Mouse (Mus musculus) cerebellum, postnatal 36 days (tissue): ENCODE measurements around the gene Zfp93.
"Not testable (repeated sequence)": the region's sequence is repeated elsewhere in the genome, so short reads cannot be mapped to it uniquely, and the experiment has no call there.

Experiments
- DNase-seq, 2 experiments: peaks; one replicate each; pipeline ENCODE4 v3.0.0; 2021 to 2022; ENCODE audit warnings: mixed read lengths in 2 of 2

Gene Zfp93

DNA sequence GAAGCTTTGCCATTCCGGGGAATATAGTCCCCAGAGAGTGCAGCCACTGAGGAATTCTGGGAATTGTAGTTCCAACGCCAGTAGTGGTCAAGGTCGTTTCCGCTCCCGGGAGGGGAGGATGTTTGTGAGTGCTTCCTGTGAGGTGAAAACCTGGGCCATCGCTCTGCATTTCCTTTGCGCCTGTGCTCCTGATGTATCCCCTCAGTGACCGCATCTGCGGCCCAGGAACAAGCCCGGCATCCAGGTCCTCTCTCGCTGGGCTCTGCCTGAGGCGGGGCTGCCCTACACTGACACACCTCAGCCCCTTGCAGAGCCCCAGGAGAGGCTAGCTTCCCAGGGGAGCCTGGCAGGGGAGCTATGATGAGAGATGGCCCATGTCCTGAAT, at the start of gene Zfp93:
Gene Zfp93, plus strand, starts transcription at position 133 of the 385 bp plus-strand sequence.
- peak; percentile 80 to 83 for DNase-seq

DNA sequence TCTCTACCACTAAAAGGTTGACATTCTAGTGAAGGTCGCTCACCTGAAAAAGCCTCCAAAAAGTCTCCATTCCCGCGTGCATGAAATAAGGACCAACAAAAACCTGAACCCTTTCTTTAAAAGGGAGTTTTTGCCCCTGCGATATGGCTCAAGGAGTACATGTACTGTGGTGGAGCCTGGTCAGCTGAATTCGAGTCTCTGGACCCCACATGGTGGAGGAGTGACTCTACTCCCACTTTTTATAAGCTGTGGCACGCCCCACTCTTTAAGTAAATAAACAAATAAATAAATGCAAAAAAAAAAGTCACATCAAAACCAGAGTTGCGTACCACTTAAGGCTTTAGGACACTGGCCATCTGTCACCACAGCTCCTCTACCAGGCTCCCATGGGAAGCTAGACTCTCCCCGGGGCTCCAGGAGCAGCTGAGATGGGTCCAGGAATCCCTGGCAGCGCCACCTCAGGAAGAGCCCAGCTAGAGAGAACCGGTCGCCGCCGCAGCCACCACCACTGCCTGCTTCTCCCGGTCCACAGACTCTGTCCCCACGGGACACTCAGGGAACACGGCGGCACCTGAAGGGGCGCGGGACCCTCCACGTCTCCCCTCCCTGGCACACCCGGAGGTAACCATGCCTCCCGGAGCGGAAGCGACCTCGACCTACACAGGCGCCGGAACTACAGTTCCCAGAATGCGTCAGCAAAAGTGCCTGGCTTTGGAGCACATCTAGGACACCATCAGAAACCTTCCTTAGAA, 33.0 kb upstream of the Zfp93 start, which contains the start of gene Zfp109:
Gene Zfp109, minus strand, starts transcription at position 521 of the 752 bp plus-strand sequence.
- DNase-seq: peak; percentile 68 to 69

DNA sequence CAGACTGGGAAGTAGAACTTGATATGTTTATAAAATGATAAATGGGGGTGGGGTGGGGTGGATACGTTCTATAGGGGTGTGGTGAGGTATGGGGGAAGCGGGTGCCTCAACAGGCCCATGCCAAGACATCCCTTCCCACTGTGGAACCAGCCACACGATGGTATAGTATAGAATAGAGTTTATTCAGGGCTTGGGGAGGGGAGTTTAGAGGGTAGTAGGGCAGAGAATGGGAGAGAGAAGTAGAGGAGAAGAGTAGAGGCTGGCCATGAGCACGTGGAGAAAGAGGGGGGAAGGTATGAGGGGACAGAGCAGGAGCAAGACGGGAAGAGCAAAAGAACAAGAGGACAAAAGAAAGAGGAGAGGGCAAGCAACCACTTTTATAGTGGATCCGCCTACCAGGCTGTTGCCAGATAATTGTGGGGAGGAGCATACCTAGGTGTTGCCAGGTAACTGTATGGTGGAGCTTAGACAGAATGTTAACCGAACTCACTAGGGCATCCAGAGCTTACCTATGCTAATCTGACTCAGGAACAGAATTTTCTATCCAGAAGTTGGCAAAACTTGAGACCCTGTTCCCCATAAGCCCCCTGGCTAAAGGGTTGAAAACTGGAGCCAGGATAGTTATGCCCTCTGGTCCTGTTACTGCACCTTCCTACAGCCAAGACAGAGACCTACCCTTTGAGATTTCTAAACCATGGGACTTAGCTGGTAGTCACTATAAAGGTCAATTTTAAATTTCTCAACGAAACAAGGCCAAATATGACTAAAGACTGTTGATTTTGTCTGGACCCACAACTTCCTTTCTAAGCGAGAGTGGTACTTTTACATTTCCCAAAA, 16.2 kb upstream of the Zfp93 start:
- DNase-seq: peak in 1 of 2 experiments; percentile 10

DNA sequence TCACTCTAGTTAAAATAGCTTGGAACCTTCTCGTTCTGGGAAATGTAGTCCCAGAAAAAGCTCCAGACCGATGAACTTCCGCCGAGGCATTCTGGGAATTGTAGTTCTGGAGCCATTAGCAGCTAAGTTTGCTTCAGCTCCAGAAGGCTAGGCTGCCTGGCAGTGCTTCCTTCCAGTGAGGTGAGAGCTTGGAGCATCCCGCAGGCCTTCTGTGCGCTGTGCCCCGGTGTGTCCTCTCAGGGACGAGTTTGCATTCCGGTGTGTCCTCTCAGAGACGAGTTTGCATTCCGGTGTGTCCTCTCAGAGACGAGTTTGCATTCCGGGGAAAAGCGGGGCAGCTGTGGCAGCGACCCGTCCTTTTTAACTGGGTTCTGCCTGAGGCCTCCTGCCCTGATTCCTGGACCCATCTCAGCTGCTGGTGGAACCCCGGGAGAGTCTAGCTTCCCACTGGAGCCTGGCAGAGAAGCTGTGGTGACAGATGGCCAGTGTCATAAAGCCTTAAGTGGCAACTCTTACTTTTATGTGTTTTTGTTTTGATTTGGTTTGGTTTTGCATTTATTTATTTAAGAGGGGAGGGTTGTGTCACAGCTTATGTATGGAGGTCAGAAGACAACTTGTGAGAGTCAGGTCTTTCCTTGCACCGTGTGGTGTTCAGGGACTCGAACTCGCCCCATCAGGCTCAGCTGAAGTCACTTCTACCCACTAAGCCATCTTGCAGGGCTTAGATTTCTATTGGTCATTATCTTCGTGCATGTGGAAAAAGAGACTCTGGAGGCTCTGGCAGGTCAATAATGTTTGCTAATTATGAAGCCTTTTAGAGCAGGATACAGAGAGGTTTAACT, 15.4 kb upstream of the Zfp93 start, which contains the start of gene Zfp108:
Gene Zfp108, plus strand, starts transcription at position 162 of the 842 bp plus-strand sequence.
- peak; percentile 85 to 88 for DNase-seq

DNA sequence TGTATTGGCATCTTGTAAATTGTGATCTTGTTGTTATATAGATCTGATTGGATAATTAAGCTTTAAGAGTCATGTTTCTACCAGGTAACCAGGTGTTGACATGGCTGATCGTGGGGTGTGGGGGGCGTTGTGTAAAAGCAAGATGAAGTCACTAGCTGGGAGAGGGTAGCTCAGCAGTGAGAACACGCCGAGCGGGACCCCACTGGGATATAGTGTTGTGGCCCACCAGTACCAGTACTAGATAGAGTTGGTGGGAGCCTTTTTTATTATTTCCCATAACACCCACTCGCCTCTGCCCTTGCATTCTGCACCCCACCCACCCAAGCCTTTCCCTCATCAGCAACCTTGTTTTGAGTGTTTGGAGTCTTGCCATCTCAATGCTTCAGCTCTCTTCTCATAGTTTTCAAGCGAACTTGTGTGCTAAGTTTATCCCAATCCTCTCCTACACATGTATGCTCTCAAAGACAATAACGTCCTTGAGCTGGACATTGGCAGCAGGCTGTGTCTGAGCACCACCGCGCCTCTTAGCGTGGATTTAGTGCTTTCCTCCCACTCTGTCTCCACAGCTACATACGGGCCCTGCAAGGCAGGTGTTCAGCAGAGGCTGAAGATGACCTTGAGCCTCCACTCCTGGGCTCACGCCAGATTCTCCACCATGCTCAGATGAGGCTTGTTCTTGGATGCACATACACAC, 10.8 kb upstream of the Zfp93 start:
- no peak for DNase-seq

DNA sequence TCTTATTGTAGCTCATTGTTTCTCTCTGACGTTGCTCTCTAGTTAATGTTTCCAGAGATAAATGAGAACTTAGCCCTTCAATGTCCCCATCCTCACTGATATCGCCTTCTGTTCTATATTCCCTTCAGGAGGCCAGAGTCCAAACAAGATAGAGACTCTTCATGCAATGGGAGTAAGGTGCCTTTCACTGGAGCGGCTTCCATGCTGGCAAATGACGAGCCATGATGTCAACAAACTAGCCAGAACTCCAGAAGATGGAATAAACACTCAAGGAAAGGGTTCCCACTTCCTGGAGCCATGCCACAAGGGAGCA, 10.3 kb upstream of the Zfp93 start:
- no peak for DNase-seq

DNA sequence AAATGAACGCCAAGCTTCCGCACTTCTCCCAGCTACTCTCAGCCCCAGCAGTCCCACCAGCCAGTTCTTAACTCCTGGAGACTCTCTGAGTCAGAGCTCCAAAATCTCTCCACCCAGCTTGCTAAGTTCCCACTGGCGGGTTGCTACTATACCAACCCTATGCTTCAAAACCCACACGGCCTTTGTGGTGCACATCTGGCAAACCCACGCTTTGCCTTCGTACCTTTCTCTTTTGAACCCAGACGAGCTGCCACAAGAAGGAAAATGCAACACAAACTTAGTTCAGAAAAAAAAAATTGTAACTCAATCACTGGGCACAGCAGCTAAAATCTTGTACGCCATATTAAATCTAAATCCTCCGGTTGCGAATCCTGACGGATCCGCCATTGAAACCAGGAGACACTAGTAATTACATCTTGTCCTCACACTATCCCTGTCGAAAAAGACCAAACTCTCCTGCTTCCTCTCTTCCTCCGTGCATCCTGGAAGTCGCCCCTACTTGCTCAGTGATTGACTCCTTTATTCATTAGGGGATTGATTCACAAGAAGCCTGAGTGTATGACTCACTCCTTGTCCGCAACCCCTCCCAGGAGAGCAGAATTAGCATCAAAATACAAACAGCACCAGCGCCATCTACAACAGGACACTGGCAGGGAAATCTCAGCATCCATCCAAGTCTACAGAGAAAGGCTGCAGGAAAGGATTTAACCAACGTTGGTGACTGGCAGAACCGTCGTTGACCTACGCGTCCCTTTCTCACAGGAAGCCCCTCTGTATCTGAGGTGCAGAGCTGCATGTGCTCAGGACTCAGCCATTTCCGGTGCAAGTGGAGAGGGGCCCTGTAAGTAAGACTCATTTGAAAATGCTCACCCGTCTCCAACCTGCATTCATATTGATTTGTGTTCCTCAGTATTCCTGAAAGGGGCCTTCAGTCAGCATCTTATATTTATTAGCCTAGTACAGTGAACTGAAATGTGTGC, 1.8 kb upstream of the Zfp93 start:
- no peak for DNase-seq

DNA sequence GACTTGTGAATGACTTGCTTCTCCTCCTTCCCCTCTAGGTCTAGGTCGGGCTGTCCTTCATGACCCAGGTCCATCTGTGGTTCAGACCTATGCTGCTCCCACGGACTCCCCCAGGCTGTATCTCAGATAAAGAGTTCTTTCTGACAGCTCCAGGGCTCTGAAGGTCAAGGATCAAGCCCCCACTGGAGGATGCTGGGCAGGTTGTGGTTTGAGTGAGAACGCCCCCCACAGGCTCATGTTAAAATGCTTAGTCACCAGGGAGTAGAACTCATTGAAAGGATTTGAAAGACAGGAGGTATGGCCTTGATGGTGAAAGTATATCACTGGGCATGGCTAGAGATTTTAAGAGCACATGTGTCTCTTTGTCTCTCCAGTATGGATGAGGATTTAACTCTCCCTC, 964 bp upstream of the Zfp93 start:
- no peak for DNase-seq

DNA sequence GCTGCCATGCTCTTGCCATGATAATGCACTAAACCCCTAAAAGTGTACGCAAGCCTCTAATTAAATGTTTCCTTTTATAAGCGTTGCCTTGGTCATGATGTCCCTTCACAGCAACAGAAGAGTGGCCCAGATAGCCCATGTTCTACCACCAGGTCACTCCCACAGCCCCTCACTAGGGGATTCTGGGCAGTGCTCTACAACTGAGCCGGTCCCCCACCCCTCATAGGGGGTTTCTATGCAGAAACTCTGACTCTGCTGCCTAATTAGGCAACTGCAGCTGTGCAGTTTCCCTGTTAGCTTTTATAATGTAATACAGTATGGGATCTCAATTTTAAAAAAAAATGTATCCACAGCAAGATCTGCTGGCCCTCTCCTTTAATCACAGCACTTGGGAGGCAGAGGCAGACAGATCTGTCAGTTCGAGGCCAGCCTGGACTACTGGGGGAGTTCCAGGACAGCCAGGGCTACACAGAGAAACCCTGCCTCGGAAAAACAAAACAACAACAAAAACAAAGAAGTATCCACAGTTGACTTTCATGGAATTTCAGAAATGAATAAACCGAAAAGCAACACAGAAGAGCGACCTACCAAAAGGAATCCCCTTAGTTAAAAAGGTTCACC, 443 bp upstream of the Zfp93 start:
- no peak for DNase-seq

DNA sequence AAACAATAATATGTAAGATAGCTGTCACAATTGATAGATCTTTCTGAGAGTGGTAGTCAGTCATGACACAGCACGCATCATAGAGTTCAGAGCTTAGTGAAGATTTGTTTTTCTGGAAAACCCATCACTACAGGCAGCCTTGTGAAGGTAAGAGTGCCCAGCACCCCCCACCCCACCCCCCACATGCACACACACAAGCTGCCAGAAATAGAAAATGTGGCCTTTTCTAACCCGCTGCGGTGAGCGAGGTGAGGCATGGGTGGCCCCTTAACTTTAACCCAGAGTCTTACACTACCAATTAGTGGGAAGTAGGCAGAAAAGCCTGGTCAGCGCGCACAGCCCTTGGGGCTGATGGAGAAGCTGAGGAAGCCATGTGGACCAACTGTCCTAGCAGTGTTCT, 971 bp downstream of the Zfp93 start:
- DNase-seq: no peak

DNA sequence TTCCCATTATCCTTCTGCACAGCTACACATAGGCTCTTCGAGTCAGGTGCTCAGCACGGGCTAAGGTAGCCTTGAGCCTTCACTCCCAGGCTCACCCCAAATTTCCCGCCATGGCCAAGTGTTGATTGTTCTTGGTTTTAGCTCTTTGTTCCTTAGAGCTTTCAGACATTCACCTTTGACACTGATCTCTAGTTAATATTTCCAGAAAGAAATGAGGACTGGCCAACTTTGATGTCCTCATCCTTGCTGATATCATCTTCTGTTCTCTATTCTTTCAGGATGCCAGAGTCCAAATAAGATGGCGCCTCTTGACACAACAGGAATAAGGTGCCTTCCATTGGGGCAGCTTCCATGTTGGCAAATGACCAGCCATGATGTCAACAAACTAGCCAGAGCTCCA, 4.2 kb downstream of the Zfp93 start:
- DNase-seq: no peak

DNA sequence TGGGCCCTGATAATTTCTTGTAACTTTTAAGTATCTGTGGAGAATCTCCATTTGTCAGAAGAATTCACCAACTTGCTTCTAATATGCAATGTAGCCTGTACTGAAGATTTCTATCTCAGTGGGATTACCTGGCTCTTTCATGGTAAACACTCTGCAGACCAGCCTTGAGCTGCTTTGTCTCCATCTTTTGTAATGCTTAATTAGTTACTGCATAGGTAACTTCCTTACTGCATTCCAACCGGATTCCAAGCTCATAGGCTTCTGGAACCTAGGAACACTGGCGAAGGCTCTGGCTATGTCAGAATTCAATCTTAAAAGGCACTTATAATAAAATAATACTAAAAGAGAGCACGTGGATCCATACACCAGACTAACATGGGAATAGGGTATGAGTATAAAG, 8.6 kb downstream of the Zfp93 start:
- not testable (repeated sequence) for DNase-seq

DNA sequence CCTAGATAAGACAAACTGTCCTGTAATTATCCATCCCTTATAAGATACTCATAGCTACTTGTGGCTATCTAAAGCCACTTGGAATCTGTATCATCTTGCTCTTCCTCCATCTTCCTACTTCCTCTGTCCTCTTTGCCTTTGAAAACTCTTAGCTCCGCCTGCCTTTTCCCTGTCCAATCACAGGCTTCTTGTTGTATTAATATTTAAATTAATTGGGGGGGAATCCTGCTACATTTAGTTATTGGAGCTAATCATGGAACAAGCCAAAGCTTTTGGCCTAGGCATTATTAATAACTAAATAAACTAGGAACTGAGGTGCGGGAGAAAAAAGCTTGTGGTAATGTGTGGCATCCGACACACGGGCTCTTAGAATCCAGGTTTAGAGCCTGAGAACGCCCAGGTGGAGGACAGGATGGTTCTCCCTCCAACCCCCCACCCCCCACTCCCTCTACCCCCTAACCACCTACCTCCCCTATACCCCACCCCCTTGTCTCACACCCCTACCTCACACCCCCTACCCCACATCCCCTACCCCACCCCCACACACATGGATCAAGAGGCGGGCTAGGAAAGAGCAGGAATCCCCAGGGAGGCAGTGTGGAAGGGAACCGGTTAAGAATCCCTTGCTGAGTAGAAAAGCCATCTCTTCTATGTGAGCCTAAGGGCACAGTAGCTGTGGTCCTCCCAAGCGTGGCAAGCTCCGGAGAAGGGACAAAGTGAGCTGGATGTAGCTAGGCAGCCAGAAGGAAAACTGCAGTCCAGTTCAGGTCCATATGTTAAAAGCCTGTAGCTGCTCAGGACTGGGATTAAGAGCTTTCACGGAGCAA, 10.0 kb downstream of the Zfp93 start:
- no peak for DNase-seq

DNA sequence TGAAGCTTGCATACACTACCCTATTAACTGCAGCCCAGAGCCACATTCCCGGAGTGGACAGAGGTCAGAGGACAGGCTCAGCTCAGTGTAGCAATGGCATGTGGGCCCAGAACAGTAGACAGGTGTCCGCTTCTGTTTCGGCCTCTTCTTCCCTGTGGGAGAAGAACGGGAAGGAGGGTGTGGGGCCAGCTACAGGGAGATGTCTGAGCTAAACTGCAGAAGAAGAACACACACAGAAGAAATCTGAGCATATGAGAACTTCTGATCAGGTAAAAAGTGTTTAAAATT, 10.6 kb downstream of the Zfp93 start:
- DNase-seq: no peak

DNA sequence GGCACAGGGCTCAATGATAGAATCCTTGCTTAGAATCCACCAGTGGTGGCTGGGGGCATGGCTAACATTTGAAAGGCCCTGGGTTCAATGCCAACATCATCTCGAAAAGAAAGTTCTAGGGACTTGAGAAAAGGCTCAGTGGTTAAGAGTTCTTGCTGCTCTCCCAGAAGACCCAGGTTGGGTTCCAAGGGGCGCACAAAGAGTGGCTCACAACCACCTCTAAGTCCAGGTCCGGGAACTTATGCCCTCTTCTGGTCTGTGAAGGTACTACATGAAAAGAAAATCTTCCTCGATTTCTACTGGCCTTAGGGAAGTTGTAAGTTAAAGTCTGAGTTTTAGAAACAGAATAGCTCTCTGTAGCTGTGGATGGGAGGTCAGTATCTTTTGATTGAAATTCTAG, 15.9 kb downstream of the Zfp93 start:
- no peak for DNase-seq

DNA sequence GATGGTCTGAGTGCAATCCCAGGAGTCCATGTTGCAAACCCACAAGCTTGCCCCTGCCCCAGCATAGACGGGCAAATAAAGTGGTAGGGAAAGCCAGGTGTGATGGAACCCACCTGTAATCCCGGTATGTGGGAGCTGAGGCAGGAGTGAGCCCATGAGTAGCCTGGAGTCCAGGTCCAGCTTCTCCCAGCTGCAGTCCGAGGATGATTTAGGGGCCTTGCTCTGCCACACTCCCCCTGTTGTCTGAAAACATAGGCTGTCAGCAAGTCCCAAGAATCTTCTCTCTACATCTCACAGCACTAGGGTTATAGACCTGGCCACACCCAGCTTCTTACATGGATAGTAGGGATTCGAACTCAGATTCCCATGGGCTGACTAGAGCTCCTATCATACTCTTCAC, 16.7 kb downstream of the Zfp93 start:
- no peak for DNase-seq

DNA sequence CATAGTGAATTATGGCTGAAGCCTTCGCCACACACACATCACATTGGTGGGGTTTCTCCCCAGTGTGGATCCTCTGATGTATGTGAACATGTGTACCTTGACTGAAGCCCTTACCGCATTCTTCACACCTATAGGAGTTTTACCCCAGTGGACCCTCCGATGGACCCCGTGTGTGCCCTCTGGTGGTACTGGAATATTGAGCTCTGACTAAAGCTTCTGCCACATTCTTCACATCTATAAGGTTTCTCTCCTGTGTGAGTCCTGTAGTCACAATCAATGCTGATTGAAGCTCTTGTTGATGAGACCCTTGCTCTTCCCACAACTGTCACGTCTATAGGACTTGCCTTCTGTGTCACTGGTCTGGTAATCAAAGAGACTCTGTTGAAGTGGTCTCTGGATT, 17.4 kb downstream of the Zfp93 start:
- DNase-seq: no peak

DNA sequence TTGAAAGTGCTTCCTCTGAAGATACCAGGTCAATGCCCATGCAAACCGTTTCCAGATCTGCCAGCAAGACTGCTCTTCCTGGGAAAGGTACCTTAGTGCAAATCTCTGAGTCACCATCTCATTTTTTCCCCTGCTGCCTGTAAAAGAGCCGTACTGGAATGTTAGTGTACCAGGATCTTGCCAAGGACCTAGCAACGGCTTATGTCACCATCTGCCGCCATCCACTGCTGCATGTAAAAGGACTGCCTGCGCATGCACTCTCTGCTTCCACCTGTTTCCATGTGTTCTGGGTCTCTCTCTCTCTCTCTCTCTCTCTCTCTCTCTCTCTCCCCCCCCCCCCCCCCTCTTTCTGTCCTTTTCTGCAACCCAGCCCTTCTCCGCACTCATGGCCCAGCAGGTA, 18.3 kb downstream of the Zfp93 start:
- DNase-seq: peak in 1 of 2 experiments; percentile 21

DNA sequence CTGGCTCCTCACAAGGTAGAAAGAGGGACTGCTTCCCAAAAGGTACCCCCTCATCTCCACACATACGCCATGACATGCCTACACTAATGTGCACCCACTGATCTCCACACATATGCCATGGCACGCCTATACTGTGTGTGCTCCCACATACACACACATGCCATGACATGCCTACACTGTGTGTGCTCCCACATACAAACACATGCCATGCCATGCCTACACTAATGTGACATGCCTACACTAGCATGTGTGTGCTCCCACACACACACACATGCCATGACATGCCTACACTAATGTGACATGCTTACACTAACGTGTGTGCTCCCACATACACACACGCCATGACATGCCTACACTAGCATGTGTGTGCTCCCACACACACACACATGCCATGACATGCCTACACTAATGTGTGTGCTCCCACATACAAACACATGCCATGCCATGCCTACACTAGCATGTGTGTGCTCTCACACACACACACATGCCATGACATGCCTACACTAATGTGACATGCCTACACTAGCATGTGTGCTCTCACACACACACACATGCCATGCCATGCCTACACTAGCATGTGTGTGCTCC, 20.0 kb downstream of the Zfp93 start:
- no peak for DNase-seq
